Mouse (Mus musculus): Measurements from ENCODE around the gene Gm5105. TPM values are rescaled to one million over a fixed set of nuclear protein-coding genes. Genes with fewer than 3 reads are reported as not detected.

Gm5105 gene
- polyA plus RNA-seq, 1 experiment = 0.19 TPM

DNA sequence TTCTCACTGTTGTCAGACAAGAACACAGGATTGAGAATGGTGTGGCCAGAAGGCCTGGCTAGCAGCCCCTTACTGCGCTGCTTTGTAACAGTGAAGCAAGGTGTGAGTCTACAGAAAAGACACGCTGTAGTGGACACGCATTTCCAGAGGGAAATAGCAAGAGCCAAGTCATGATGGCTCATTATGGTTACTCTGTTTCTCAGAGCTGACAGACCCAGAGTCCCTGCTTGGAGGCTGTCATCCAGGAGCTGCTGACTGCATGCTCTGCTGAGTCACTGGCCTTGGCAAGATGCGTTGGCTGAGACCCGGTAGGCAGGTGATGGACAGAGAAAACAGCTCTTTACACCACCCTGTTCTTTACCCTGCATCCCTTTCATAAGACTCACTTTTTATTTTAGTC is 37.8 kb downstream of the Gm5105 start:
- Histone ChIP-seq H3K36me3 (ENCODE audit: control insufficient read depth, insufficient read depth, low read length) (no peaks in the 10 kb centered on the region), H3K27ac (ENCODE audit: insufficient read depth, low read depth, low read length) (no peak overlapping the region), H3K4me3 (ENCODE audit: low read depth, low read length) (no peak overlapping the region), H3K4me1 (ENCODE audit: control insufficient read depth, insufficient read depth, insufficient read length, low read length) (peaks cover 5% of the 10 kb centered on the region; the same call in 1 of the 2 replicates), H3K27me3 (ENCODE audit: control insufficient read depth, insufficient read depth, low read length) (no peaks in the 10 kb centered on the region)
- TF ChIP-seq POLR2A (IDR thresholded peaks at IDR 0.05; ENCODE audit: low read depth, low read length) (no peak), CTCF (IDR thresholded peaks at IDR 0.05; ENCODE audit: extremely low read depth, insufficient read length, insufficient replicate concordance, low read depth, low read length) (no peak)
- 78% methylated on average over 5 of the region's 5 CpGs for WGBS

DNA sequence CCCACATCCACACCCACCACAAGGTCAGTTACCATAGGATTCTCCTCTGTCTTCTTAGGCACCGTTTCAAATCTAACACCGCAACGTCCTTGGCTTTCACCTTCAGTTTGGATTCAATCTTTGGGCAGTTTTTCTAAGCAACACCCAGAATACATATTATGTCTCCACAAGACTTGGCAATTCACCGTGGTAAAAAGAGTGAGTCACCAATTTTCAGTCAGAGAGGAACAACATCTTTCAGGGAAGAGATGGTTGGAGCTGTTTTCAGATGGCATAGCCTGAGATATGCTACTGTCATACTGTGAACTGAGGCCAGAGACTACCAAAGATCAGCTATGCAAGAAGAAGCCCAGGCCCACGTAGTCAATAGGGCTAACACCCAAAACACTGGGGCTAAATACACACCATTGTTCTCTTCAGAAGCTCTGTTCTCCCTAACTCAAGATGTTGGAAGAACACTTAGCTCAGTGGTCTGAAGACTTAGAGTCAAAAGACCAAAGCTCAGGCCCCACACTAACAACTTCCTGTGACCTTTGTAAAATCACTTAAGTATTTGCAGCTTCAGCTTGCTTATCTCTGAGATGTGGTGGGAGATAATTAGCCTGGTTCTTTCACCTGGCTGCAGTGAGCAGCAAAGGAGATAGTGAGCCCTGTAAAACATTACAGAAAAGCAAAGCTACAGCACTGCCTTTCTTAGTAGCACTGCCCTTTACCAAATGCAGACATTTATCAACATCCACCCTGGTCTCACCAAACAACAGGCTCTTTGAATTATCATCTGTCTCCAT is 39.4 kb downstream of the Gm5105 start:
- TF ChIP-seq POLR2A (IDR thresholded peaks at IDR 0.05; ENCODE audit: low read depth, low read length) = no peak
- TF ChIP-seq CTCF (IDR thresholded peaks at IDR 0.05; ENCODE audit: extremely low read depth, insufficient read length, insufficient replicate concordance, low read depth, low read length) = no peak
- no peaks in the 10 kb centered on the region for H3K36me3 ChIP-seq (ENCODE audit: control insufficient read depth, insufficient read depth, low read length)
- H3K4me1 ChIP-seq (ENCODE audit: control insufficient read depth, insufficient read depth, insufficient read length, low read length) = peaks cover 5% of the 10 kb centered on the region; the same call in 1 of the 2 replicates
- WGBS = 62% methylated on average over 5 of the region's 5 CpGs
- peak overlapping the region; percentile 21; the same call in 1 of the 2 replicates for H3K27ac ChIP-seq (ENCODE audit: insufficient read depth, low read depth, low read length)
- no peaks in the 10 kb centered on the region for H3K27me3 ChIP-seq (ENCODE audit: control insufficient read depth, insufficient read depth, low read length)
- H3K4me3 ChIP-seq (ENCODE audit: low read depth, low read length) = no peak overlapping the region

GRCm38 (mm10) chr3:138026286-138026685 is 40.9 kb downstream of the Gm5105 start:
- H3K4me3 ChIP-seq (ENCODE audit: low read depth, low read length) = no peak overlapping the region
- H3K27ac ChIP-seq (ENCODE audit: insufficient read depth, low read depth, low read length) = no peak overlapping the region
- no peaks in the 10 kb centered on the region for H3K27me3 ChIP-seq (ENCODE audit: control insufficient read depth, insufficient read depth, low read length)
- no peaks in the 10 kb centered on the region for H3K36me3 ChIP-seq (ENCODE audit: control insufficient read depth, insufficient read depth, low read length)
- WGBS = 75% methylated on average over 10 of the region's 10 CpGs
- peaks cover 13% of the 10 kb centered on the region; the same call in 1 of the 2 replicates for H3K4me1 ChIP-seq (ENCODE audit: control insufficient read depth, insufficient read depth, insufficient read length, low read length)
- TF ChIP-seq CTCF (IDR thresholded peaks at IDR 0.05; ENCODE audit: extremely low read depth, insufficient read length, insufficient replicate concordance, low read depth, low read length) (no peak), POLR2A (IDR thresholded peaks at IDR 0.05; ENCODE audit: low read depth, low read length) (no peak)

GRCm38 (mm10) chr3:138022651-138023050 is 44.5 kb downstream of the Gm5105 start:
- Histone ChIP-seq H3K4me1 (ENCODE audit: control insufficient read depth, insufficient read depth, insufficient read length, low read length) (peaks cover 11% of the 10 kb centered on the region; the same call in 1 of the 2 replicates), H3K27me3 (ENCODE audit: control insufficient read depth, insufficient read depth, low read length) (no peaks in the 10 kb centered on the region), H3K27ac (ENCODE audit: insufficient read depth, low read depth, low read length) (no peak overlapping the region), H3K36me3 (ENCODE audit: control insufficient read depth, insufficient read depth, low read length) (no peaks in the 10 kb centered on the region), H3K4me3 (ENCODE audit: low read depth, low read length) (no peak overlapping the region)
- TF ChIP-seq CTCF (IDR thresholded peaks at IDR 0.05; ENCODE audit: extremely low read depth, insufficient read length, insufficient replicate concordance, low read depth, low read length) (no peak), POLR2A (IDR thresholded peaks at IDR 0.05; ENCODE audit: low read depth, low read length) (no peak)
- WGBS = 92% methylated on average over 4 of the region's 4 CpGs

- H3K27me3 ChIP-seq (ENCODE audit: control insufficient read depth, insufficient read depth, low read length) = no peaks in the 10 kb centered on the region
- H3K4me1 ChIP-seq (ENCODE audit: control insufficient read depth, insufficient read depth, insufficient read length, low read length) = peaks cover 8% of the 10 kb centered on the region; the same call in 1 of the 2 replicates
- no peak overlapping the region for H3K4me3 ChIP-seq (ENCODE audit: low read depth, low read length)
- H3K27ac ChIP-seq (ENCODE audit: insufficient read depth, low read depth, low read length) = no peak overlapping the region
- no peak for TF ChIP-seq CTCF (IDR thresholded peaks at IDR 0.05; ENCODE audit: extremely low read depth, insufficient read length, insufficient replicate concordance, low read depth, low read length)
- no peak for TF ChIP-seq POLR2A (IDR thresholded peaks at IDR 0.05; ENCODE audit: low read depth, low read length)
- WGBS = 43% methylated on average over 4 of the region's 4 CpGs
- no peaks in the 10 kb centered on the region for H3K36me3 ChIP-seq (ENCODE audit: control insufficient read depth, insufficient read depth, low read length)
Observed at GRCm38 (mm10) chr3:138022003-138022402, 45.2 kb downstream of the Gm5105 start.

- peaks cover 14% of the 10 kb centered on the region; the same call in 1 of the 2 replicates for H3K4me1 ChIP-seq (ENCODE audit: control insufficient read depth, insufficient read depth, insufficient read length, low read length)
- no peaks in the 10 kb centered on the region for H3K36me3 ChIP-seq (ENCODE audit: control insufficient read depth, insufficient read depth, low read length)
- H3K27ac ChIP-seq (ENCODE audit: insufficient read depth, low read depth, low read length) = no peak overlapping the region
- WGBS = 92% methylated on average over 12 of the region's 12 CpGs
- no peak overlapping the region for H3K4me3 ChIP-seq (ENCODE audit: low read depth, low read length)
- no peaks in the 10 kb centered on the region for H3K27me3 ChIP-seq (ENCODE audit: control insufficient read depth, insufficient read depth, low read length)
- TF ChIP-seq POLR2A (IDR thresholded peaks at IDR 0.05; ENCODE audit: low read depth, low read length) = no peak
- TF ChIP-seq CTCF (IDR thresholded peaks at IDR 0.05; ENCODE audit: extremely low read depth, insufficient read length, insufficient replicate concordance, low read depth, low read length) = no peak
Observed at GRCm38 (mm10) chr3:138016810-138017209, 50.4 kb downstream of the Gm5105 start.

DNA sequence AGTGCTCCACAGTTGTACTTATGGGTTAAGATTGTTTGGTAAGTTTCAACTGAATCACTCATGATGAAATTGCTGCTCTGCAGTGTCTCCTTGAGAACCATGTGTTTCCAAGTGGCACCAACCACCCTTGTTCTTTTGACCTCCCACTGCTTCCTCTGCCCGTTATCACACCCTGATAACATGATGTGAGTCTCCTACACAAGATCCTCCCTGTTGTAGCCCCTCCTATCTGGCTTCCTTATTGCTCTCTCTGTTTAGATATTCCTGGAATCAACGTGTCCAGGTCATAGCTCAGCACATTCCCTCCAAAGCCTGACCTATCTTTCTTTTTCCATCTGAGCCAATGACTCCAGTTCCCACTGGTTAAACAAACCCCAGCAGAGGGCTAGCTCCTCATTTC is 52.5 kb downstream of the Gm5105 start:
- Histone ChIP-seq H3K4me3 (ENCODE audit: low read depth, low read length) (no peak overlapping the region), H3K27me3 (ENCODE audit: control insufficient read depth, insufficient read depth, low read length) (no peaks in the 10 kb centered on the region), H3K36me3 (ENCODE audit: control insufficient read depth, insufficient read depth, low read length) (no peaks in the 10 kb centered on the region), H3K27ac (ENCODE audit: insufficient read depth, low read depth, low read length) (peak overlapping the region; percentile 44; the same call in 1 of the 2 replicates), H3K4me1 (ENCODE audit: control insufficient read depth, insufficient read depth, insufficient read length, low read length) (peaks cover 14% of the 10 kb centered on the region; the same call in 1 of the 2 replicates)
- TF ChIP-seq CTCF (IDR thresholded peaks at IDR 0.05; ENCODE audit: extremely low read depth, insufficient read length, insufficient replicate concordance, low read depth, low read length) (no peak), POLR2A (IDR thresholded peaks at IDR 0.05; ENCODE audit: low read depth, low read length) (no peak)
- WGBS = 29% methylated on average over 2 of the region's 2 CpGs

Data from small intestine, adult 2 months (tissue).